Mouse (Mus musculus): Measurements from ENCODE around the gene Mri1.

DNA sequence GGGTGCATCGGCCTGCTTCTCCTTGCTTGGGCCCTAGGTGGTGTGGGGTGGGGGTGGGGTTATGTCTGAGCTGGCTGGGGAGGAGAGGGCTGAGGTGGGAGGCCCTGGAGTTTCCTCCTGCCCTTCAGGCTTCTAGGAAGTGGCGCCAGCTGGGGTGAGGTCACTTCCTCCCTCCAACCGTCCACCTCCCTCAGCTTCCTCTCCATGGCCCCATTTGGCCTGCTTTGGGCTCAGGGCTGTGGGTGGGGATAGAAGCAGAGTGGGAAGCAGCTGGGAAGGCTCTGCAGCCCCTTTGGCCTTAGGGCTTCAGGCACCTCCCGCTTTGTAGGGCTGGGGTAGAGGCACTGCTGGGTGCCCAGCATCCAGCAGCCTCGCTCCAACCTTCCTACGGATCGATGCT lies 49.3 kb downstream of the Mri1 start:
- TF ChIP-seq POLR2A (IDR thresholded peaks at IDR 0.05; ENCODE audit: borderline replicate concordance, insufficient read depth, low read length) (no peak), CTCF (IDR thresholded peaks at IDR 0.05; ENCODE audit: borderline replicate concordance, insufficient read depth, low read depth, low read length) (no peak)
